Comparison of ENCODE assay signal across 9 mouse cellular contexts in the genomic region with DNA sequence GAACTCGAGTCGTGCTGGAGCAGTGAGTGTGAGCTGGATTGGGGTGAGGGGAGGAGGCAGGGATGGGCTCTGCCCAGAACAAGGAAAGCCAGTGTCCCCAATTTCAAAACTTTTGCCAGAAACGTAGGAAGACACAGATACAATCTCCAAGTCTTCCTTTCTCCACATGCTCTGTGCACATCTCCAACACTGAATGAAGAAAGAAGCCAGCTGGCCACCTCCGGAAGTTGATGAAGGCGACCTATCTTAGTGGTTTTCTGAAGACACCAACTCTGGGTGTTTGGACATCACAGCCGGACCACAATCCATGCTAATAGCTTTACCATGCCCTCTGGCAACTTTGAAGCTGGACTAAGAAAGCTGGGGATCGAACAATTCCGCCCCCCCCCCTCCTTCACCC. TPM values are rescaled to one million over a fixed set of nuclear protein-coding genes. Genes with fewer than 3 reads are reported as not detected.
DNase-seq lines count a peak whose midpoint lies in the region; ATAC-seq and TF ChIP-seq lines count a peak whose summit lies in the region.
"Had no signal": no experiment of that assay in that cellular context is flagged by ENCODE, and none has a peak within 500 bp of the region (broad histone marks: within the 10 kb centered on the region; RNA-seq: fewer than 3 reads in every experiment).

No protein-coding gene starts in this region.

- H3K4me1 ChIP-seq in heart, embryonic 10.5 days: peaks cover 18% of the 10 kb centered on the region
- H3K4me1 ChIP-seq in ES-Bruce4 (ENCODE audit: control insufficient read depth, insufficient read depth, low read length): no peaks in the 10 kb centered on the region
- peaks cover 9% of the 10 kb centered on the region; the same call in 1 of the 2 replicates for H3K4me1 ChIP-seq in forebrain, embryonic 16.5 days (replicated peaks; ENCODE audit: control insufficient read depth, insufficient read depth, low read length)
- no peaks in the 10 kb centered on the region for H3K4me1 ChIP-seq in liver, embryonic 15.5 days (replicated peaks)

- no peak for TF ChIP-seq EP300 in ES-Bruce4 (IDR thresholded peaks at IDR 0.05; ENCODE audit: insufficient read depth, low read depth, low read length)

- H3K4me2 ChIP-seq in forebrain, embryonic 16.5 days (ENCODE audit: low read length): peak overlapping the region; percentile 77
- no peak overlapping the region; the same call in 1 of the 2 replicates for H3K4me2 ChIP-seq in liver, embryonic 15.5 days

- no peak overlapping the region for H3K9ac ChIP-seq in ES-Bruce4 (ENCODE audit: low read depth, poor library complexity, severe bottlenecking)
- peak overlapping the region; percentile 78 for H3K9ac ChIP-seq in forebrain, embryonic 16.5 days (replicated peaks; ENCODE audit: low read depth, low read length)
- no peak overlapping the region for H3K9ac ChIP-seq in liver, embryonic 15.5 days

- no peak for TF ChIP-seq POLR2A in ES-Bruce4 (IDR thresholded peaks at IDR 0.05; ENCODE audit: insufficient read depth, low read length)

- H3K9me3 ChIP-seq in heart, embryonic 10.5 days: no peaks in the 10 kb centered on the region
- no peaks in the 10 kb centered on the region for H3K9me3 ChIP-seq in ES-Bruce4 (replicated peaks; ENCODE audit: control insufficient read depth, insufficient read depth, low read length, poor library complexity, severe bottlenecking)
- H3K9me3 ChIP-seq in forebrain, embryonic 16.5 days (ENCODE audit: control insufficient read depth, low read length): no peaks in the 10 kb centered on the region
- no peaks in the 10 kb centered on the region for H3K9me3 ChIP-seq in liver, embryonic 15.5 days (replicated peaks)

- ATAC-seq in forebrain, embryonic 16.5 days: no peak
- ATAC-seq in liver, embryonic 15.5 days (ENCODE audit: insufficient read depth): no peak

- peaks cover 28% of the 10 kb centered on the region for H3K27me3 ChIP-seq in heart, embryonic 10.5 days (ENCODE audit: insufficient read depth, poor library complexity, severe bottlenecking)
- no peaks in the 10 kb centered on the region for H3K27me3 ChIP-seq in ES-Bruce4 (ENCODE audit: control insufficient read depth, insufficient read depth, low read length, poor library complexity, severe bottlenecking)
- H3K27me3 ChIP-seq in forebrain, embryonic 16.5 days (replicated peaks; ENCODE audit: control insufficient read depth, insufficient read depth, low read length): no peaks in the 10 kb centered on the region
- H3K27me3 ChIP-seq in liver, embryonic 15.5 days: peaks cover 26% of the 10 kb centered on the region

- DNase-seq in heart, embryonic 10.5 days (ENCODE audit: low spot score): no peak
- DNase-seq in heart, postnatal 4 days: no peak
- no peak for DNase-seq in yolk sac, embryonic 10.5 days (ENCODE audit: low spot score)
- no peak for DNase-seq in adrenal gland, postnatal 4 days (ENCODE audit: low spot score in 2 of 2)
- DNase-seq in frontal cortex, postnatal 25 days (ENCODE audit: low spot score in 2 of 2): no peak
- DNase-seq: kidney, adult 8-10 months had no signal

- TF ChIP-seq CTCF in ES-Bruce4 (IDR thresholded peaks at IDR 0.05; ENCODE audit: low read depth, low read length): no peak

- H3K27ac ChIP-seq in heart, embryonic 10.5 days: peak overlapping the region; percentile 82
- H3K27ac ChIP-seq in ES-Bruce4 (ENCODE audit: insufficient read depth, low read length): no peak overlapping the region
- H3K27ac ChIP-seq in forebrain, embryonic 16.5 days (ENCODE audit: low read length): no peak overlapping the region
- no peak overlapping the region for H3K27ac ChIP-seq in liver, embryonic 15.5 days (replicated peaks)

- H3K36me3 ChIP-seq in heart, embryonic 10.5 days: no peaks in the 10 kb centered on the region
- H3K36me3 ChIP-seq in ES-Bruce4 (ENCODE audit: control insufficient read depth, insufficient read depth, low read length, poor library complexity, severe bottlenecking): no peaks in the 10 kb centered on the region
- H3K36me3 ChIP-seq in forebrain, embryonic 16.5 days (ENCODE audit: control insufficient read depth, insufficient read depth): no peaks in the 10 kb centered on the region
- H3K36me3 ChIP-seq in liver, embryonic 15.5 days (replicated peaks): no peaks in the 10 kb centered on the region

- peak overlapping the region; percentile 68 for H3K4me3 ChIP-seq in heart, embryonic 10.5 days
- H3K4me3 ChIP-seq in ES-Bruce4 (ENCODE audit: low read depth, low read length): peak overlapping the region; percentile 57; the same call in 1 of the 2 replicates
- H3K4me3 ChIP-seq in forebrain, embryonic 16.5 days (replicated peaks; ENCODE audit: low read length): peak overlapping the region; percentile 61
- peak overlapping the region; percentile 39; the same call in 1 of the 2 replicates for H3K4me3 ChIP-seq in liver, embryonic 15.5 days (replicated peaks)

- 60% methylated on average over 8 of the region's 8 CpGs for WGBS in heart, embryonic 10.5 days
- WGBS in forebrain, embryonic 16.5 days: 63% methylated on average over 8 of the region's 8 CpGs
- 45% methylated on average over 8 of the region's 8 CpGs for WGBS in liver, embryonic 15.5 days (ENCODE audit: insufficient replicate concordance)

RNA-seq across cellular contexts. Expression of a gene that starts 0.6 kb away (rescaled TPM):
- 5.0 and 10.1 TPM in 2 replicates for polyA plus RNA-seq in heart, embryonic 10.5 days (2016; fragmentation: Nextera tagmentation; extraction: Ambion mirVana)
- 10 to 100 TPM; 11.7 to 12.9 TPM for total RNA-seq in heart, postnatal 4 days (2021)
- polyA plus RNA-seq in ES-Bruce4 (2011; ENCODE audit: insufficient read depth, insufficient read length, low read depth, missing spikeins): 14.2 and 22.2 TPM in 2 replicates
- 18.6 and 19.5 TPM in 2 replicates for polyA plus RNA-seq in forebrain, embryonic 16.5 days (2015; fragmentation: Nextera tagmentation; extraction: Ambion mirVana)
- 0.58 and 1.2 TPM in 2 replicates for polyA plus RNA-seq in liver, embryonic 15.5 days (2015; fragmentation: Nextera tagmentation; extraction: Ambion mirVana)
- total RNA-seq in adrenal gland, postnatal 4 days (2021): 100 to 1,000 TPM; 476 to 492 TPM
